Mouse (Mus musculus) CH12.LX (cell line): ENCODE data around the gene Htr2c.

Experiments
- CTCF ChIP-seq, 2 experiments: IDR thresholded peaks in 1 of 2; conservative IDR thresholded peaks in 1 of 2; 2 replicates each; pipeline ENCODE4 v1.5.1; 2011 to 2012; ENCODE audit warnings: low read depth in 2 of 2, low read length in 2 of 2, improper control_type of control experiment in 1 of 2, inconsistent platforms in 1 of 2, mild to moderate bottlenecking in 1 of 2, moderate library complexity in 1 of 2
- ETS1 ChIP-seq: conservative IDR thresholded peaks from 2 replicates; pipeline ENCODE4 v1.6.1; 2012; ENCODE audit warnings: low read depth, mild to moderate bottlenecking, inconsistent platforms, low read length, improper control_type of control experiment, moderate library complexity
- MYC ChIP-seq: IDR thresholded peaks from 2 replicates; pipeline ENCODE4 v1.6.1; 2011; ENCODE audit warnings: low read depth, mild to moderate bottlenecking, improper control_type of control experiment, low read length
- POLR2AphosphoS2 ChIP-seq: IDR thresholded peaks from 2 replicates; pipeline ENCODE4 v1.6.1; 2011; ENCODE audit warnings: low read depth, low read length, improper control_type of control experiment
- UBTF ChIP-seq: IDR thresholded peaks from 2 replicates; pipeline ENCODE4 v1.6.1; 2012; ENCODE audit warnings: low read depth, mild to moderate bottlenecking, inconsistent platforms, low read length, improper control_type of control experiment, moderate library complexity
- ZKSCAN1 ChIP-seq: IDR thresholded peaks from 2 replicates; pipeline ENCODE4 v1.6.1; 2012; ENCODE audit warnings: low read depth, inconsistent platforms, low read length, improper control_type of control experiment, borderline replicate concordance

GRCm38 (mm10) chrX:146959960-146960359 is 2.4 kb upstream of the Htr2c start:
- no peak for TF ChIP-seq CTCF (conservative IDR thresholded peaks at IDR 0.05 in 1 of 2, IDR thresholded peaks at IDR 0.05 in 1 of 2; ENCODE audit: low read depth in 2 of 2, low read length in 2 of 2)
- no peak for TF ChIP-seq UBTF
- TF ChIP-seq ETS1: no peak
- TF ChIP-seq POLR2AphosphoS2: no peak
- no peak for TF ChIP-seq ZKSCAN1
- TF ChIP-seq MYC: no peak
